Mouse (Mus musculus): ENCODE measurements around the gene Dlgap1.

GRCm38 (mm10) chr17:70828569-70828968 is 859.7 kb downstream of the Dlgap1 start:
- TF ChIP-seq CTCF (IDR thresholded peaks at IDR 0.05): no peak
- no peak for TF ChIP-seq POLR2A (IDR thresholded peaks at IDR 0.05; ENCODE audit: insufficient read depth, low read depth, low read length)
- TF ChIP-seq EP300 (IDR thresholded peaks at IDR 0.05; ENCODE audit: insufficient read depth, low read depth, low read length): no peak

Measured in heart, adult 2 months (tissue).